In the genomic region with DNA sequence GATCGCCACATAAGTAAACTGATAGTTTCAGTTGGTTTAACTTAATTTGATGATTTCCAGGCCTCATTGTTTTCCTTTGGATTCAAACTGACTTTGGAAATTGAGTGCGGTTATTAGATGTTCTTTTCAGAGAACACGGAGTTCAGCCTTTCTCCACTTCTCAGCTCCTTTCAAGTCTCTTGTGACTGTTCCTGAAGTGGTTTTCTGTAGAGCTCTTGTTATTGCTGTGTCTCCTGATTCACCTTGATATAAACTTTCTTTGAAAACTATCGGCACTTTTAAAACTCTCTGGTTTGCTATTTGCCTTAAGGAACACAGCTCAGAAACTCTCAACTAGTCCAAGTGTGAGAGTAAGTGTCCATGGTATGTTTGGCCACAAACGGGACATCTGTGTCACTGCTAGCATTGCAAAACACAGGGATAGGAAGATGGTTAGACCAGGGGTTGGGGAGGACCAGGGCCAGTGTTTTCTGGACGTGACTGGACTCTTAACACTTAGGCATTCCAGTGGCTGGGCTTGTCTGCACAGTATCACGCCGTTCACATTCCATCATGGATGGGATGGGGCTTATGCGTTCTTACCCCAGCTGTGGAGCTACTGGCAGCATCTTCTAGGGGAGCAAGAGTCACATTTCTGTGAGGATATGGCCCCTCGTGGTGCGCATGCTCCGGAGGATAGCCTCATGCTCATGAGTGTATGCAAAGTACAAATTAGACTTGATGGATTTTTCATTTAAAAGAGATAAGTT, we compare ENCODE assay signal across 30 mouse cellular contexts. TPM values are rescaled to one million over a fixed set of nuclear protein-coding genes. Genes with fewer than 3 reads are reported as not detected.
A peak's percentile ranks its signal among the peaks of the same experiment; 100 is the strongest.
DNase-seq lines count a peak whose midpoint lies in the region; ATAC-seq lines count a peak whose summit lies in the region.
"Had no signal": no experiment of that assay in that cellular context is flagged by ENCODE, and none has a peak within 500 bp of the region (broad histone marks: within the 10 kb centered on the region; RNA-seq: fewer than 3 reads in every experiment).

No protein-coding gene starts in this region.

- DNase-seq in heart, embryonic 10.5 days (ENCODE audit: low spot score): peak; percentile 76
- DNase-seq in heart, postnatal 36 days: no peak
- no peak for DNase-seq in lung, postnatal 10 days
- peak; percentile 18 for DNase-seq in lung, postnatal 25 days (ENCODE audit: low spot score)
- DNase-seq in lung, postnatal 4 days: no peak
- DNase-seq in forebrain, embryonic 11.5 days (ENCODE audit: low spot score): no peak
- DNase-seq: adrenal gland, adult 2 months; adrenal gland, postnatal 14 days; B cell, adult 2 months; cerebellum, adult 11 months; cerebellum, adult 8-10 months; cerebellum, postnatal 10 days; cerebellum, postnatal 36 days; embryo, embryonic 11 days; gastrocnemius, postnatal 10 days; gastrocnemius, postnatal 36 days; heart, postnatal 14 days had no signal

- intact Hi-C loops in heart, postnatal 36 days (cut with DNase I): no loop called here

- no peak overlapping the region for H3K4me3 ChIP-seq in heart, embryonic 10.5 days
- H3K4me3 ChIP-seq in lung, embryonic 15.5 days: no peak overlapping the region
- H3K4me3 ChIP-seq in forebrain, embryonic 11.5 days (ENCODE audit: low read depth, low read length): no peak overlapping the region
- H3K4me3 ChIP-seq: embryonic facial prominence, embryonic 10.5 days; embryonic facial prominence, embryonic 13.5 days; erythroblast, embryonic 14.5 days; forebrain, embryonic 13.5 days; heart, embryonic 13.5 days; hindbrain, embryonic 12.5 days; hindbrain, embryonic 15.5 days had no signal

- 67% methylated on average over 12 of the region's 12 CpGs for WGBS in heart, embryonic 10.5 days
- WGBS in lung, embryonic 15.5 days: 67% methylated on average over 12 of the region's 12 CpGs
- 92% methylated on average over 12 of the region's 12 CpGs for WGBS in forebrain, embryonic 11.5 days

- no peaks in the 10 kb centered on the region for H3K9me3 ChIP-seq in heart, embryonic 10.5 days
- H3K9me3 ChIP-seq in lung, embryonic 15.5 days: no peaks in the 10 kb centered on the region
- no peaks in the 10 kb centered on the region for H3K9me3 ChIP-seq in forebrain, embryonic 11.5 days (ENCODE audit: control insufficient read depth, low read length)
- H3K9me3 ChIP-seq: embryonic facial prominence, embryonic 10.5 days; embryonic facial prominence, embryonic 13.5 days; forebrain, embryonic 13.5 days; G1E; heart, embryonic 13.5 days; hindbrain, embryonic 12.5 days; hindbrain, embryonic 15.5 days had no signal

- peak; percentile 42; the same call in 1 of the 2 replicates for ATAC-seq in lung, embryonic 15.5 days (ENCODE audit: borderline replicate concordance, extremely low read depth, low FRiP score, low TSS enrichment)
- ATAC-seq in forebrain, embryonic 11.5 days (replicated peaks; ENCODE audit: low FRiP score): no peak
- ATAC-seq: forebrain, embryonic 13.5 days; forebrain, embryonic 16.5 days; Patski had no signal

- no peaks in the 10 kb centered on the region for H3K36me3 ChIP-seq in heart, embryonic 10.5 days
- H3K36me3 ChIP-seq in lung, embryonic 15.5 days: no peaks in the 10 kb centered on the region; the same call in 1 of the 2 replicates
- no peaks in the 10 kb centered on the region for H3K36me3 ChIP-seq in forebrain, embryonic 11.5 days (ENCODE audit: control insufficient read depth, insufficient read depth, low read length)
- H3K36me3 ChIP-seq: embryonic facial prominence, embryonic 13.5 days; heart, embryonic 13.5 days; hindbrain, embryonic 12.5 days; hindbrain, embryonic 15.5 days had no signal

- H3K27ac ChIP-seq in heart, embryonic 10.5 days: no peak overlapping the region
- no peak overlapping the region for H3K27ac ChIP-seq in lung, embryonic 15.5 days
- H3K27ac ChIP-seq in forebrain, embryonic 11.5 days (ENCODE audit: low read depth, low read length): no peak overlapping the region
- H3K27ac ChIP-seq: embryonic facial prominence, embryonic 10.5 days; embryonic facial prominence, embryonic 13.5 days; forebrain, embryonic 13.5 days; heart, embryonic 13.5 days; hindbrain, embryonic 12.5 days; hindbrain, embryonic 15.5 days had no signal

- H3K4me2 ChIP-seq in lung, embryonic 15.5 days: no peak overlapping the region
- H3K4me2 ChIP-seq in forebrain, embryonic 11.5 days (ENCODE audit: low read depth, low read length, severe bottlenecking): no peak overlapping the region
- H3K4me2 ChIP-seq: embryonic facial prominence, embryonic 13.5 days; forebrain, embryonic 13.5 days; heart, embryonic 13.5 days; hindbrain, embryonic 12.5 days; hindbrain, embryonic 15.5 days had no signal

- H3K9ac ChIP-seq in lung, embryonic 15.5 days: no peak overlapping the region
- no peak overlapping the region for H3K9ac ChIP-seq in forebrain, embryonic 11.5 days (ENCODE audit: low read length)
- H3K9ac ChIP-seq: embryonic facial prominence, embryonic 13.5 days; forebrain, embryonic 13.5 days; heart, embryonic 13.5 days; hindbrain, embryonic 12.5 days; hindbrain, embryonic 15.5 days had no signal

- no peaks in the 10 kb centered on the region for H3K27me3 ChIP-seq in heart, embryonic 10.5 days (ENCODE audit: insufficient read depth, poor library complexity, severe bottlenecking)
- no peaks in the 10 kb centered on the region for H3K27me3 ChIP-seq in lung, embryonic 15.5 days
- H3K27me3 ChIP-seq in forebrain, embryonic 11.5 days (ENCODE audit: control insufficient read depth, insufficient read depth, low read length): no peaks in the 10 kb centered on the region
- H3K27me3 ChIP-seq: CH12.LX; embryonic facial prominence, embryonic 13.5 days; forebrain, embryonic 13.5 days; heart, embryonic 13.5 days; hindbrain, embryonic 12.5 days; hindbrain, embryonic 15.5 days; Patski had no signal

- peaks cover 3% of the 10 kb centered on the region; the same call in 1 of the 2 replicates for H3K4me1 ChIP-seq in heart, embryonic 10.5 days
- no peaks in the 10 kb centered on the region for H3K4me1 ChIP-seq in lung, embryonic 15.5 days
- no peaks in the 10 kb centered on the region for H3K4me1 ChIP-seq in forebrain, embryonic 11.5 days (replicated peaks; ENCODE audit: control insufficient read depth, insufficient read depth, low read length)
- H3K4me1 ChIP-seq: embryonic facial prominence, embryonic 10.5 days; embryonic facial prominence, embryonic 13.5 days; heart, embryonic 13.5 days had no signal

RNA-seq across cellular contexts. Expression of gene Depdc1b, which starts 38.8 kb away (rescaled TPM):
- 6.5 and 10.0 TPM in 2 replicates for polyA plus RNA-seq in heart, embryonic 10.5 days (2016; fragmentation: Nextera tagmentation; extraction: Ambion mirVana)
- total RNA-seq in heart, postnatal 36 days (2021): under 1 TPM; 0.22 to 0.46 TPM
- 13.4 and 15.2 TPM in 2 replicates for polyA plus RNA-seq in lung, embryonic 15.5 days (2015; fragmentation: Nextera tagmentation; extraction: Ambion mirVana)
- polyA plus RNA-seq in forebrain, embryonic 11.5 days (2014; fragmentation: Nextera tagmentation; extraction: Ambion mirVana): 21.7 and 26.1 TPM in 2 replicates
- total RNA-seq: gastrocnemius, adult 18-20 months had no signal

Comparison
In these comparisons a context has a peak if more than half of its experiments do, and no peak if none do; other contexts are left out.
1. DNase-seq: peak in heart, embryonic 10.5 days (single experiment) and lung, postnatal 25 days (single experiment); none in heart, postnatal 36 days (0 of 2), lung, postnatal 10 days (single experiment), lung, postnatal 4 days (0 of 2) and forebrain, embryonic 11.5 days (single experiment).